Mouse (Mus musculus) ES-Bruce4 (cell line): ENCODE results near the gene Fbxl17. TPM values are rescaled to one million over a fixed set of nuclear protein-coding genes. Genes with fewer than 3 reads are reported as not detected.

Experiments
- H3K27ac ChIP-seq: 2 replicates; pipeline ENCODE4 v1.5.1; 2012; ENCODE audit warnings: low read length, inconsistent platforms; ENCODE audit not compliant: insufficient read depth
- H3K27me3 ChIP-seq: 2 replicates; pipeline ENCODE4 v1.6.1; 2012; ENCODE audit warnings: mild to moderate bottlenecking, low read length, inconsistent platforms; ENCODE audit not compliant: control insufficient read depth, poor library complexity, insufficient read depth, severe bottlenecking
- H3K36me3 ChIP-seq: 2 replicates; pipeline ENCODE4 v1.6.1; 2012; ENCODE audit warnings: inconsistent platforms, mild to moderate bottlenecking, low read length, moderate library complexity; ENCODE audit not compliant: control insufficient read depth, poor library complexity, insufficient read depth, severe bottlenecking
- H3K4me1 ChIP-seq: one replicate; pipeline ENCODE4 v1.8.1; 2011; ENCODE audit warnings: low read length; ENCODE audit not compliant: control insufficient read depth, insufficient read depth
- H3K4me3 ChIP-seq: 2 replicates; pipeline ENCODE4 v1.5.1; 2011; ENCODE audit warnings: low read depth, mild to moderate bottlenecking, low read length
- H3K9ac ChIP-seq: 2 replicates; pipeline ENCODE4 v1.6.1; 2012; ENCODE audit warnings: low read depth, mild to moderate bottlenecking, inconsistent platforms; ENCODE audit not compliant: poor library complexity, severe bottlenecking
- H3K9me3 ChIP-seq: replicated peaks from 2 replicates; pipeline ENCODE4 v1.6.1; 2012; ENCODE audit warnings: mild to moderate bottlenecking, low read length, inconsistent platforms; ENCODE audit not compliant: control insufficient read depth, poor library complexity, insufficient read depth, severe bottlenecking
- CTCF ChIP-seq: IDR thresholded peaks from one replicate; pipeline ENCODE4 v1.8.1; 2011; ENCODE audit warnings: low read depth, low read length
- EP300 ChIP-seq: IDR thresholded peaks from 2 replicates; pipeline ENCODE4 v1.6.1; 2011; ENCODE audit warnings: low read depth, low read length; ENCODE audit not compliant: insufficient read depth
- POLR2A ChIP-seq: IDR thresholded peaks from one replicate; pipeline ENCODE4 v1.8.1; 2011; ENCODE audit warnings: low read length; ENCODE audit not compliant: insufficient read depth
- polyA plus RNA-seq: library from polyadenylated mRNA; stranded (reverse); fragments of >200 nt; gene quantifications from 2 replicates; pipeline ENCODE4 v1.2.4, GENCODE M21; 2011; ENCODE audit warnings: low read depth; ENCODE audit not compliant: missing spikeins, insufficient read depth, insufficient read length

Fbxl17 gene
- polyA plus RNA-seq, 1 experiment = 11.7 TPM

DNA sequence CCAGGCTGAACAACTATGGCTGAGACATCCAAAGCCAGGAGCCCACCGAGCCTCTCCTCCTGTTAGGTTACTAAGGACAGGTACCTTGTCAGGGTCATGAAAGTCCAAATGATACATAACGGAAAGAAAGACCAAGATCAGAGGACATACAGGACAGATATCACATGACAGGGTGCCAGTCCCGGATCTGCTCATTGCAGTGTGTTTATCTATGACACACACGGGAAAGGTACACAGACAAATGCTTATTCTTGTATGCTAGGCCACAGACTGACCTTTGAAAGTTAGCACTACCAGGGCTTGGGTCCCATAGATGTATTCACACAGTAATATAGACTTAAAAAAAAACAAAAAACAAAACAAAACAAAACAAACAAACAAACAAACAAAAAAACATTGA, 404.8 kb downstream of the Fbxl17 start:
- no peaks in the 10 kb centered on the region for H3K27me3 ChIP-seq
- no peaks in the 10 kb centered on the region for H3K36me3 ChIP-seq
- no peak for TF ChIP-seq POLR2A
- TF ChIP-seq CTCF = no peak
- no peak for TF ChIP-seq EP300
- no peaks in the 10 kb centered on the region for H3K4me1 ChIP-seq
- 0 out of 2 replicates have a peak, but pooled peaks cover 3% of the 10 kb centered on the region for H3K9me3 ChIP-seq
- no peak overlapping the region for H3K27ac ChIP-seq
- H3K4me3 ChIP-seq = no peak overlapping the region
- H3K9ac ChIP-seq = no peak overlapping the region

DNA sequence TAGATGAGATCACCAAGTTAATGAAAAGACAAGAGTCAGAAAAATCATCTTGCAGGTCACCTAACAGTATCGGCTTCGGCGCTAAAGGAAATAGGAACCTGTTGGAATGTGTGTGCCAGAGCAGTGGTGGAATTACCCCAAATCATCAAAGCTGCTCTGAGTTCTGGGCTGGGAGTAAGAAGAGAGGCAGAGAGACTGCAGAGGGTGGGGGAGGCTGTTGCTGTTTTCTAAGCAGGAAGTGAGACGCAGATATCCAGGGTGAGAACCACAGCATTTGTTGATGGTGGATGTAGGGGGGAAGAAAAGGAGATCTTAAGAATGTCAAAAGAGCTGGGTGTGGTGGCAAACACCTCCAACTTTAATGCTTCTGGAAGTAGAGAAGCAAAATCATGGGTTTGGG, 406.6 kb downstream of the Fbxl17 start:
- Histone ChIP-seq H3K27me3 (no peaks in the 10 kb centered on the region), H3K9ac (no peak overlapping the region), H3K4me3 (no peak overlapping the region), H3K27ac (no peak overlapping the region), H3K9me3 (0 out of 2 replicates have a peak, but pooled peaks cover 3% of the 10 kb centered on the region), H3K36me3 (no peaks in the 10 kb centered on the region), H3K4me1 (no peaks in the 10 kb centered on the region)
- TF ChIP-seq CTCF (no peak), EP300 (no peak), POLR2A (no peak)

DNA sequence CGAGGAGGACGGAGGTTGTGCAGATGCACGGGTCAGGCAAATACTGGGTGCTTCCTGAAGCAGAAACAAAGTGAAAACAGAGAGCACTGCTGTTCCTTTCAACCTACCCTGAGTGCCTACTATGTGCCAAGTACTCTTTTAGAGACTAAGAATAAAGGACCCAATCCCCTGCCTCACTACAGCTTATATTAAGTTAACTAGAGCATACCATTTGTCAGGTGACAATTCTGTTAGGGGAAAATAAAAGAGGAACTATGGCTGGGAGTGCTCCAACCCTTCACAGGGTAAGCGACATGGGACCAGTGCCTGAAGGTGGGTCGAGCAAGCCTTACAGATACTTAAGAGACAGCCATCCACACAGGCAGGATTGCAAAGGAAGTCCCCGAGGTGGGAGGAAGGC, 407.0 kb downstream of the Fbxl17 start:
- TF ChIP-seq EP300 = no peak
- no peak for TF ChIP-seq CTCF
- TF ChIP-seq POLR2A = no peak

DNA sequence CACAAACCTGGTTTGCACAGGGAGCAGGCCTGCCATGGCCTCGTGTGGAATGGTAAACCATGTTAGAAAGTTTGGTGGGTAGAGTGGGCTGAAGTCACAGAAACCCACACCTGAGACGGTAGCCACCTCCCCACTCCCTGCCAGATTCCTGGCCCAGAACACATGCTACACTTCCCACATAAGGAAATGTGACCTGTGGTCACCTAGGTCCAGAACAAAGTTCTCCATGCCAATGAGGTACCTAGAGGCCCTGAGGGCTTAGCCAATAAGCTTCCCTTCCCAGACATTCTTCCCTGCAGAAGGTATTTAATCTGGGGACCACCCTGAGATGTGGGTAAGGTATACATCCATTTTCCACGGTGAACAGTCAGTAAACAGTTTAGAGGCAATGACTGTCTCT, 409.7 kb downstream of the Fbxl17 start:
- no peak overlapping the region for H3K4me3 ChIP-seq
- H3K36me3 ChIP-seq = no peaks in the 10 kb centered on the region
- H3K4me1 ChIP-seq = no peaks in the 10 kb centered on the region
- no peaks in the 10 kb centered on the region for H3K9me3 ChIP-seq
- no peak overlapping the region for H3K27ac ChIP-seq
- TF ChIP-seq EP300 = no peak
- no peak for TF ChIP-seq POLR2A
- TF ChIP-seq CTCF = no peak
- H3K9ac ChIP-seq = no peak overlapping the region
- H3K27me3 ChIP-seq = no peaks in the 10 kb centered on the region

More for the DNA sequence above, 407.0 kb downstream of the Fbxl17 start:
- Histone ChIP-seq H3K9ac (no peak overlapping the region), H3K27me3 (no peaks in the 10 kb centered on the region), H3K4me3 (no peak overlapping the region), H3K4me1 (no peaks in the 10 kb centered on the region), H3K36me3 (no peaks in the 10 kb centered on the region), H3K9me3 (0 out of 2 replicates have a peak, but pooled peaks cover 3% of the 10 kb centered on the region), H3K27ac (no peak overlapping the region)

DNA sequence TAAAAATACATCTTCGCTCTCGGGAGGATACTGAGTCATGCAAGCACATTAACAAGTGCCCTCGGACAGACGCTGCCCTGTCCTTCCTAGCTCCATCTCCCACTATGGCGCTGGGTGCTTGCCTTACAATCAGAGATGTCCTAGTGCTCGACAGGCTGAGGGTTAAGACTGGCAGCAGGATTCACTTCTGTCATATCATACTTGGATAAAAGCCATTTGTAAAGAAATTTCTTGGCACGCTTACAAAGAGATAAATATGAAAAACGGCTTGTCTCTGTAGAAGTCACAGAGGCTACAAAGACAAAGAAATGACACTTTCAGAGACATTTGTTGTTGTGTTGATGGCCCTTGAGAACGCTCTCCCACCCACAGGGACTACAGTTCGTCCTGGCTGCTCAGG, 412.6 kb downstream of the Fbxl17 start:
- Histone ChIP-seq H3K9me3 (no peaks in the 10 kb centered on the region), H3K4me3 (no peak overlapping the region), H3K27me3 (no peaks in the 10 kb centered on the region), H3K4me1 (no peaks in the 10 kb centered on the region), H3K36me3 (no peaks in the 10 kb centered on the region), H3K9ac (no peak overlapping the region), H3K27ac (no peak overlapping the region)
- no peak for TF ChIP-seq CTCF
- TF ChIP-seq POLR2A = no peak
- no peak for TF ChIP-seq EP300

DNA sequence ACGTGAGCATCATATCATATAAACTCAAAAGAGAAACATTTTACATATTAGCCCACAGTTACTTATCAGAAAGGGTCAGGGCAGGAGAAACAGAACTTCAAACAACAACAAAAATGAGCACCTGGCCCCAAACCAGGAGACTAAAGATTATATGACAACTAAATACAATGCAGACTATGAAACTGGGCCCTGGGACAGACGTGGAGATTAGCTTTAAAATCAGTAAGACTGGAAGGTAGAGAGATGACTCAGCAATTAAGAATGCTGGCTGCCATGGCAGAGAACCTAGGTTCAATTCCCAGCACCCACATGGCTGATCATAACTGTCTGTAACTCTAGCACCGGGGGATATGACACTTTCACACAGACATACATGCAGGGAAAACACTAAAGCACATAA, 413.3 kb downstream of the Fbxl17 start:
- Histone ChIP-seq H3K27ac (no peak overlapping the region), H3K27me3 (no peaks in the 10 kb centered on the region), H3K9me3 (no peaks in the 10 kb centered on the region), H3K4me3 (no peak overlapping the region), H3K36me3 (no peaks in the 10 kb centered on the region), H3K4me1 (no peaks in the 10 kb centered on the region), H3K9ac (no peak overlapping the region)
- TF ChIP-seq POLR2A = no peak
- no peak for TF ChIP-seq CTCF
- TF ChIP-seq EP300 = no peak
